Mouse (Mus musculus) midbrain, embryonic 11.5 days (tissue): ENCODE results near the gene Hs6st3. TPM values are rescaled to one million over a fixed set of nuclear protein-coding genes. Genes with fewer than 3 reads are reported as not detected.

ENCODE experiments used
- ATAC-seq: fragments of 200-750 bp; cut with Nextera tagmentation; 2 replicates; pipeline ENCODE4 v1.8.0; 2017; ENCODE audit warnings: moderate TSS enrichment, moderate library complexity; ENCODE audit not compliant: low FRiP score
- DNase-seq: peaks from one replicate; pipeline ENCODE4 v3.0.0; 2015; ENCODE audit warnings: low spot score; ENCODE audit errors: missing footprints
- H3K27ac ChIP-seq: fragments of 300-500 bp; sonication (generic); 2 replicates; pipeline ENCODE4 v1.5.1; 2014; ENCODE audit warnings: low read depth, low read length
- H3K27me3 ChIP-seq: fragments of 300-500 bp; sonication (generic); 2 replicates; pipeline ENCODE4 v1.6.1; 2014; ENCODE audit warnings: mild to moderate bottlenecking, low read length, moderate library complexity, mixed read lengths; ENCODE audit not compliant: control insufficient read depth, insufficient read depth
- H3K36me3 ChIP-seq: fragments of 300-500 bp; sonication (generic); 2 replicates; pipeline ENCODE4 v1.6.1; 2014; ENCODE audit warnings: mild to moderate bottlenecking, low read length, moderate library complexity, mixed read lengths; ENCODE audit not compliant: control insufficient read depth, insufficient read depth
- H3K4me1 ChIP-seq: fragments of 300-500 bp; sonication (generic); 2 replicates; pipeline ENCODE4 v1.6.1; 2014; ENCODE audit warnings: low read length; ENCODE audit not compliant: control insufficient read depth, insufficient read depth
- H3K4me2 ChIP-seq: fragments of 300-500 bp; sonication (generic); 2 replicates; pipeline ENCODE4 v1.6.1; 2014; ENCODE audit warnings: mild to moderate bottlenecking, moderate library complexity
- H3K4me3 ChIP-seq: fragments of 300-500 bp; sonication (generic); 2 replicates; pipeline ENCODE4 v1.5.1; 2014; ENCODE audit warnings: low read depth, low read length
- H3K9ac ChIP-seq: fragments of 300-500 bp; sonication (generic); 2 replicates; pipeline ENCODE4 v1.6.1; 2014; ENCODE audit warnings: low read length
- H3K9me3 ChIP-seq: fragments of 300-500 bp; sonication (generic); 2 replicates; pipeline ENCODE4 v1.6.1; 2016; ENCODE audit warnings: low read length; ENCODE audit not compliant: control insufficient read depth
- WGBS: fragments of 180-500 bp; shearing (Covaris S2); extraction: QIAGEN DNeasy Blood & Tissue Kit; methylation state at CpG from one replicate; pipeline ENCODE4 v1.1.7; 2014; 5-methylcytosine and 5-hydroxymethylcytosine counted together
- polyA plus RNA-seq: library from polyadenylated mRNA; unstranded; fragments of >200 nt; fragmentation: Nextera tagmentation; extraction: Ambion mirVana; gene quantifications from 2 replicates; pipeline ENCODE4 v1.2.1, GENCODE M21; 2014

Hs6st3 gene
- polyA plus RNA-seq, 1 experiment from 2014 or later, result 0.20 TPM

DNA sequence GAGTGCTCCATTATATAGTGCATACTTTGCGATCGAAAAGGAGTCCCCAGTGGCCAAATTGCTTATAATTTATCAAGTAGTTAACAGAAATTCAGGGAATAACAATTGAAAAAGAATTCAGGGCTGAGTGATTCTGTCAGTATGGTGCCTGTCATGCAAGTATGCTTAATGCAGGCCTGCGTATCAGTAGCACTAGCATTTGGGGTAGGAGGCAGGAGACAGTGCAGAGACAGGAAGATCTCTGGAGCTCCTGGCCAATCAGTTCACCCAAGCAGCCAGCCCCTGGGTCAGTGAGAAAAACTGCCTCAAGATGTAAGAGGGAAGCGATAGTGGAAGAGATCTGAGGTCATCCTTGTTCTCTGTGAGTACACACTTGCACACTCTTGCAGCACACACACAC lies 594.1 kb downstream of the Hs6st3 start:
- Histone ChIP-seq H3K27me3 (no peaks in the 10 kb centered on the region), H3K4me2 (no peak overlapping the region), H3K9me3 (no peaks in the 10 kb centered on the region), H3K4me3 (no peak overlapping the region), H3K36me3 (no peaks in the 10 kb centered on the region), H3K4me1 (no peaks in the 10 kb centered on the region), H3K9ac (no peak overlapping the region), H3K27ac (no peak overlapping the region)
- WGBS, result 93% methylated on average over 4 of the region's 4 CpGs
- no peak for DNase-seq
- ATAC-seq, result no peak

DNA sequence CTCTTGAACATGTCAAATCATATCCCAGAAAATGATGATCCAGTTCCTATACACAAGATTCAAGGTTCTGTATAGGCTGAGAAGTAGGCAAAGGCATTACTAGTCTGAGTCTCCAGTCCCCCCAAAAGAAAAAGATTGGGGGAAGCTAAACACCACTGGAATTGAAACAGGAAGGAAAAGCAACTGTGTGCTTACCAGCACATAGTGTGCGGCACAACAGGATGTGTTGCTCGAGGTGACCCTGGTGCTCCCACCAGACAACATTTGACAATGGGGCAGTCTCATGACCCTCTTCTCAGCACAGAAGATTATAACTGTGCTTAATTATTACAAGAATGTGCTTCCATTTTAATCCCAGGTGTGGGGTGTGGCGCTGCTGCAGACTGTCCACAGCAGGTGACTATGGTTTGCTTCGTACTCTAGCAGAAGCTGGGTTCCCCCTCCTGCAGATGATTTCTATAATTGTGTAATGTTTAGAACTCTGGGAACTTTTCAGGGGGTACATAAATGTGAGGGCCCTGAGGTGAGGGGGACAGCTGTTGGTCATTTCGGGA lies 599.3 kb downstream of the Hs6st3 start:
- WGBS, result 85% methylated on average over 5 of the region's 5 CpGs
- no peak for ATAC-seq

DNA sequence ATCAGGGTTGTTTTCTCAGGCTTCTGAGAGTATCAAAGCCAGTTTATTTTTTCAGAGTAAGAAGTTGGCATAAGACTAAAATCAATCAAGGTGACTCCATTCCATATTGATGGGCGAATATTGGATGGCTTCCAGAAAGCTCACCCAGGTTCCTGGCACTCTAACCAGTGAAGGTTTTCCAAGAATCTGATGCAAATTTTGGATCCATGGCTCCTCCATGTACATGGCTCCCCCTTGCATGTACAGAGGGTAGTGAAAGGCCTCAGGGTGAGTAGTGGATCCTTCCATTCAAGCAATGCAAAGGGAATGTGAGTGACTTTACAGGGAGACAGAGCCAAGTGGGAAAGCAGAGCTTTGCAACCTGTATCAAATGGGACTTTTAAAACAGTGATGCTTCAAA lies 603.6 kb downstream of the Hs6st3 start:
- no peak overlapping the region for H3K9ac ChIP-seq
- ATAC-seq (no peak), DNase-seq (no peak)
- H3K9me3 ChIP-seq, result no peaks in the 10 kb centered on the region
- H3K4me1 ChIP-seq, result no peaks in the 10 kb centered on the region
- no peaks in the 10 kb centered on the region for H3K36me3 ChIP-seq
- no peak overlapping the region for H3K27ac ChIP-seq
- no peak overlapping the region for H3K4me3 ChIP-seq
- H3K27me3 ChIP-seq, result no peaks in the 10 kb centered on the region
- no peak overlapping the region for H3K4me2 ChIP-seq
- WGBS, result 82% methylated on average over 1 of the region's 1 CpGs

More for the DNA sequence above, 599.3 kb downstream of the Hs6st3 start:
- Histone ChIP-seq H3K9ac (no peak overlapping the region), H3K4me1 (no peaks in the 10 kb centered on the region), H3K4me3 (no peak overlapping the region), H3K36me3 (no peaks in the 10 kb centered on the region), H3K4me2 (no peak overlapping the region), H3K9me3 (no peaks in the 10 kb centered on the region), H3K27ac (no peak overlapping the region), H3K27me3 (no peaks in the 10 kb centered on the region)
- no peak for DNase-seq

DNA sequence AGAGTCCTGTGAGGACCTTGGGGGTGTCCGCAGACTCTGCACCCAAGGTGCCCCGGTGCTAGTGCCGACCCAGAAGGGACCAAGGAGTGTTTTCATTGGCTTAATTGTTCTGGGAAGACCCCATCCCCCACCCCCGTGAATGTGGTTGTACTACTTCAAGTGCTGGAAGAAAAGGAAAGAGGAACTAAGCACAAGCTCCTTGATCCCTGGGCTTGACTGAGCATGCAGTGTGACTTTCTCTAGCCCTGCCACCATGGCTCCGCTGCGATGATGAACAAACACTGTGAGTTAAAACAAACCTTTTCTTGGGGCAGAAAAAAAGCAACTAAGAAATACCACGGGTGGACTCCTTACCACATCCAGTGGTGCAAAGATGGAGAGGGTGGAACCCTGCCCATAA lies 623.2 kb downstream of the Hs6st3 start:
- Histone ChIP-seq H3K36me3 (no peaks in the 10 kb centered on the region), H3K4me1 (no peaks in the 10 kb centered on the region), H3K4me2 (no peak overlapping the region), H3K9me3 (no peaks in the 10 kb centered on the region), H3K27me3 (no peaks in the 10 kb centered on the region), H3K9ac (no peak overlapping the region), H3K27ac (no peak overlapping the region), H3K4me3 (no peak overlapping the region)
- ATAC-seq, result no peak
- 89% methylated on average over 7 of the region's 7 CpGs for WGBS
- no peak for DNase-seq

DNA sequence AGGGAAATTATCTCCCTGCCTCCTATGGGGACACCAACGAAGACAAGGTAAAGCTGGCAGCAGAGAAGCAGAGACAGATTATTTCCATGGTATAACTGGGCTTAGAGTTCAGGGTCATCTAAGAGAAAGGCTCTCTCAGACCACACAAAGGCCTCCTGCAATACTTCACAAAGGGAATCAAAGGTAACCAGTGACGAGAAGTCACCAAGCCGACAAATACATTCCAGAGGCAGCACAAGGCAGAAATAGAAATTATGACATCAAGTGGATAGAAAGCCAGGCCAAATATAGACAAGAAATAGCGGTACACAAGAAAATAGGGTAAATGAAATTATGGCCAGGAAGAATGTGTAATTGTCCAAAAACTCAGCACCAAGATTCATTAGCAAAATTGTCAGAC lies 633.9 kb downstream of the Hs6st3 start:
- ATAC-seq (no peak), DNase-seq (no peak)
- no peaks in the 10 kb centered on the region for H3K27me3 ChIP-seq
- H3K4me1 ChIP-seq, result no peaks in the 10 kb centered on the region
- H3K4me3 ChIP-seq, result no peak overlapping the region
- H3K9ac ChIP-seq, result no peak overlapping the region
- H3K36me3 ChIP-seq, result no peaks in the 10 kb centered on the region
- H3K4me2 ChIP-seq, result no peak overlapping the region
- 55% methylated on average over 4 of the region's 4 CpGs for WGBS
- H3K27ac ChIP-seq, result no peak overlapping the region
- H3K9me3 ChIP-seq, result no peaks in the 10 kb centered on the region

DNA sequence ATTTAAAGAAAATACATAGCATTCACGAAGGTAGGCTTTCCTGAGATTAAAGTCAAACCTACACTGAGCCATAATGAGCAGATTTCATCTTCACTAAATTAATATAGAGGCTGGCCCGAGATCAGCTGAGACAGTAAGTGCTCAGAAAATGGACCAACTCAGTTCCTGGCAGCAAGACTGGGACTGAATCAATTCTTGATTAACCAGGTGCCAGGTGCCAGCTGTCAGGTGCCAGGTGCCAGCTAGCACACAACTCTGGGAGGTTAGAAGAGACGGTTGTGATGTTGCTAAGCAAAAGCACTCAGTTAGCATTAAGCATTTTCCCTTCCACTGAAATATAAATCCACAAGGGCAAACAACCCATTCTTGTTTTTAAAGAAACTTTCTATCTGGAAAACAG lies 638.1 kb downstream of the Hs6st3 start:
- Histone ChIP-seq H3K4me2 (no peak overlapping the region), H3K36me3 (no peaks in the 10 kb centered on the region), H3K27ac (no peak overlapping the region), H3K27me3 (no peaks in the 10 kb centered on the region), H3K4me1 (no peaks in the 10 kb centered on the region), H3K4me3 (no peak overlapping the region), H3K9me3 (no peaks in the 10 kb centered on the region), H3K9ac (no peak overlapping the region)
- WGBS, result 83% methylated on average over 3 of the region's 3 CpGs
- DNase-seq, result no peak
- ATAC-seq, result no peak

DNA sequence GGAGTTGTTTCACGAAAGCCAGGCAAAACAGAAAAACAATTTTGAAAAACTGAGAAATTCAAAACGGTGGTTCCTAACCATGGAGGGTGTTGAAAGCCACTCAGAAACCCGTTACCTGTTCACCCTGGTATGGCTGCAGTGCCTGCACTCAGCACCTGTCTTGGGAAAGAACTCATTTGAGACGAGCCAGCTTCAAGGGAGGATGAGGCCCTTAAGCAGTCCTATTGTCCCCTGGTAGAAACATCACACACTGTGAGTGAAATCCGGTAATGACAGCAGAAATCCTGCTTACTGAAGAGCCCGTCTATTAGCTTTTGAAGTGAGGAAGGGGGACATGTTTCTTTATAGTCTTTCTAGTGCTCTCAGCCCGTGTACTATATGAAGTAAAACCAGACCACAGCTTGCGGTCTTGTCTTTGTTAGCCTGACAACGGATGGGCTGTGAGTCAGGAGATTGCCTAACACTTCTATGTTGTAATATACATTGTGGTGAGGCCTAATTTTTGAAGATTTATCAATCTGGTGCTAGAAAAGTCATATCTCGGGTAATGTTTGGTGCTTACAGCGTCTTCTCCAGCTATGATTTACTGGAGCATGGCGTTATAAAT lies 641.9 kb downstream of the Hs6st3 start:
- no peak overlapping the region for H3K27ac ChIP-seq
- H3K4me3 ChIP-seq, result no peak overlapping the region
- H3K36me3 ChIP-seq, result no peaks in the 10 kb centered on the region
- 80% methylated on average over 12 of the region's 12 CpGs for WGBS
- no peak overlapping the region for H3K4me2 ChIP-seq
- no peak overlapping the region for H3K9ac ChIP-seq
- DNase-seq (no peak), ATAC-seq (no peak)
- no peaks in the 10 kb centered on the region for H3K9me3 ChIP-seq
- no peaks in the 10 kb centered on the region for H3K4me1 ChIP-seq
- no peaks in the 10 kb centered on the region for H3K27me3 ChIP-seq

DNA sequence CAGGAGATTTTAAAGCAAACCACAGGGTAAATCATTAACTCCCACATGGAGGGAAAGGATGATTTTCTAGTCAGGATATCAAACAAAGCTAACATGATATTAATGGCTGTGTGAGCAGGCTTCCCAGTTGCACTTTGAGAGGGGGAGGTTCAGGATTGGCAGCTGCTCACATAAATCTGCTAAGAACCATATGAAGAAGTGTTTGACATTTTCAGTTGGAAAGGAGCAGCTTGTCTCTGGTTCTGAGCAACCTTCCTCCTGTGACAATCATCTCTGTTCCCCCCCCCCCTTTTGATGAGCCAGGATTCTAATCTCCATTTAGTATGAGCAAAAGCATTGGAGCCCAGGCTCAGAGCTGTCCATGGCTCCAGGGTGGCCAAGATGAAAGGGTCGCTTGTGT lies 643.0 kb downstream of the Hs6st3 start:
- DNase-seq (no peak), ATAC-seq (no peak)
- Histone ChIP-seq H3K9me3 (no peaks in the 10 kb centered on the region), H3K27me3 (no peaks in the 10 kb centered on the region), H3K4me2 (no peak overlapping the region), H3K9ac (no peak overlapping the region), H3K36me3 (no peaks in the 10 kb centered on the region), H3K27ac (no peak overlapping the region), H3K4me3 (no peak overlapping the region), H3K4me1 (no peaks in the 10 kb centered on the region)
- WGBS, result 95% methylated on average over 1 of the region's 1 CpGs

DNA sequence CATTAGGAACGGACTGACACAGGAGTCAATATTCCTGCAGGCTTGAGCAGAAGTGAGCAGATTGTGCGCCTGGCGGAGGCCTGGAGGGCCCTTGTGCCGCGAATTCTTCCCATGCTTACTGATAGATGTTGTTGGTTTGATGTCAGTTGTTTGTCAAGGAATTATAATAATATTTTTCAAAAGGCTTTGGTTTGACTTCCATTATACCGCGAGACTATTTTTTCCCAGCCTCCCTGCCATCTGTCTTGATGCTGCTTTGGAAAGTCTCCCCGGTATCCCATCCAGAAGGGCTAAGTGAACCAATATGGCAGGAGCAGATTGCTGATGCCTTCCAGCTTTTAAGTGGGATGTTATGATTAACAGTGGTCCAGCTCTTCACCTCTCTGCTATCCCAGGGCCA lies 651.3 kb downstream of the Hs6st3 start:
- Histone ChIP-seq H3K4me2 (no peak overlapping the region), H3K27me3 (no peaks in the 10 kb centered on the region), H3K9me3 (no peaks in the 10 kb centered on the region), H3K4me3 (no peak overlapping the region), H3K27ac (no peak overlapping the region), H3K9ac (no peak overlapping the region), H3K4me1 (no peaks in the 10 kb centered on the region), H3K36me3 (no peaks in the 10 kb centered on the region)
- DNase-seq (no peak), ATAC-seq (no peak)
- WGBS, result 96% methylated on average over 8 of the region's 8 CpGs
